Mouse (Mus musculus): Measurements from ENCODE around the gene Rnf145. TPM values are rescaled to one million over a fixed set of nuclear protein-coding genes. Genes with fewer than 3 reads are reported as not detected.

Gene Rnf145
- polyA plus RNA-seq, 3 experiments from 2014 or later = 49.3 to 67.5 (median 63.5) TPM

DNA sequence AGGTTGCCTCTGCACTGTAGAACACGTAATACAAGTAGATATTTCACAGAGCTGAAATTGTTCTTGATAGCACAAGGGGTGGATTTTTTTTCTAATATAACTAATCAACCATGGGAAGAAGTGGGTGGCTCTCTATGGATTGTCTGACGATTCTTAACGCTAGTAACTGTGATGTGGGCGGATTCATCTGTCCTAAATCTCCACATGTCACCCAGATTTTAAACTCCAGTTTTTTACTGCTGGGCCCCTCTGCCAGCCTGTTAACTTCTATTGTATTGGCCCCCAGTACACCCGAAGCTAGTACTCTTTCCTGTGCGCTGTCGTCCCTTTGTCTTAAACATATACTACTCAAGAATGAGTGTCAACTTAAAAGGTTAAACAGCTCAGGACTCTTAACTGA lies 8.4 kb upstream of the Rnf145 start:
- no peak for ATAC-seq

DNA sequence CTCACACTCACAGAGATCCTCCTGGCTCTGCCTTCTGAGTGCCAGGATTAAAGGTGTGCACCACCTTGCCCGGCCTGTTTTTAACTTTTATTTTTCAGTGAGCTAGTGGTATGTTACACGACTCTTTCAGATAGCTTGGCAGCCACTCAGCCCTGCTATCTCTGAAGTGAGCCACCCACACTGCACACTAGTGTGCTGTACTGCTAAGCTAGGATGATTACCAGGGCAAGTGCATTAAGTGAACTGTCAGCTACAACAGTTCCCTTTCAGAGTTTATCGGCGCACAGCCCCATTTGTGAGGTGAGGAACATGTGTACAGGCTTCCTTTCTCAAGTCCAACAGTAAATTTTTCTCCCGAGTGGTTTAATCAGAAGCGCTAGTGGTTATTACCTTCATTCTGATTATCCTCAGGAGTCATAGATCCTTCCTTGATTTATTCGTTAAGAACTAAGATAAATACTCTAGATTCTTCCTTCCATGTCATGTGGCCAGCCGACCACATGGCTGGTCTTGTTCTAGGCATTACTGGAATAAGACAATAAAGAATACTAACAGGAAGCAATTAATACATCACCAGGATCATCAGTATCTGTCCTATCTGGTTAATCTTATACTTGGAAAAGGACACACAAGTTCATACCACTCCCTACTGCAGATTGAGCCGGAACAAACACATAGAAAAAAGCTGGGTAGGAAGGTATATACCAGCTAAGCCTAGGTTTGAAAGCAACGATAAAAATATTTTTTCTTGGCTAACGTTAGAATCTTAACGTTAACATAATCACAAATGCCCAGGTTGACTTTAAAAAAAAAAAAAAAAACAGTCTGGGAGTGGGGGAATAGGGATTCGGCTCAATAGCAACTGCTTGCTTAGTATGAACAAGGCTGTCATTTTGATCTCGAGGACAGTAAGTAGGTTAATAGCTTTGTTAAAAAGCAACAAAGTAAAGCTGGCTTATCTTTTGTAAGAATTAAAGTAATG lies 6.4 kb upstream of the Rnf145 start:
- no peak for ATAC-seq

- ATAC-seq = no peak
Measured at GRCm38 (mm10) chr11:44513026-44513422, 5.7 kb upstream of the Rnf145 start.

GRCm38 (mm10) chr11:44514666-44515065 lies 4.1 kb upstream of the Rnf145 start:
- ATAC-seq = no peak

DNA sequence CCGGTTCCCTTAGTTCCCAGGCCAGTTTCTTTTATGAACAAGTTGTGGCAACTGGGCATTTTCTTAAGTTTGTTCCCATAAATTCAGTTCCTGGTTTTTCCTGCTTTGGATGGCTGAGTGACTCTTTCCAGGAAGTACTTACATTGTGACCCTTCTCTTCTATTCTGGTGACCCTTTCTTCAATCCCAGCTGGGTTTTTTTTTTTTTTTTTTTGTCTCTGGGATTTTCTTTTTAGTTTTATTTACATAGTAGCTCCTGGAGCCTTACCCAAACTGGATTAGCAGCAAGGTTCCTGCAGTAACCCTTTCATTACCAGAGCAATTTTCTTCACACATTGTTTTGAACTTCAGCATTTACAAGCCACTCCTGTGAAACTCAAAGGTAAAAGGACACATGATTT lies 2.4 kb upstream of the Rnf145 start:
- no peak for ATAC-seq

DNA sequence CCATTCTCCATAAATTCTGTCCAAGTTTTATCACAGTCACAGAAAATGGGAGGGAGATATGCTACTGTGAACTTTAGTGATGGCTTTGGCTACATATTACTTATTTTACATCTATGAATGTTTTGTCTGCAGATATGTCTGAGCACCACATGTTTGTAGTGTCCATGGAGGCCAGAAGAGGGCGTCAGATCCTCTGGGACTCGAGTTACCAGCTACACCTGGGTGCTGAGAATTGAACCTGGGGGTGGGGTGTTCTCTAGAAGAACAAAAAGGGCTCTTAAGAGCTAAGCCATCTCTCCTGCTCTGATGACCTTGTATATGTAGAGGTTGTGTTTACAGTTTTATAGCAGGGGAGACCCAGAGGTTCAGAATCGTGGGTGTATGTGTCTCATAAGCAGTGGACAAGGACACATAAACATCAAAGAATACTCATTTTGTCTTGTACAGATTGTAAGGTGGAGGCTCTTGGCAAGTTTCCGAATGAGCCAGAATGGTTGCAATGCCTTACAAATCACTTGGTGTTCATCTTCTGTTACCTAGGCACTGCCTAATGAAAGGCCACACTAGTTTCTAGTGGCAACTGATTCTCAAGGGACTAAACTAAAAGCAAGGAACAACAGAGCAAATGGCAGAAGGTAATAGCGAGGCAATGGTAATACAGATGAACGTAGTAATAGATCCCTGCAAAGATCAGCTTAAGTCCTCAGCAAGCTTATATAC lies 1.0 kb upstream of the Rnf145 start:
- no peak for ATAC-seq

GRCm38 (mm10) chr11:44519096-44519949 lies 559 bp downstream of the Rnf145 start:
- ATAC-seq = no peak

- ATAC-seq = peak; percentile 81
Measured at GRCm38 (mm10) chr11:44519950-44520761, 1.4 kb downstream of the Rnf145 start.

DNA sequence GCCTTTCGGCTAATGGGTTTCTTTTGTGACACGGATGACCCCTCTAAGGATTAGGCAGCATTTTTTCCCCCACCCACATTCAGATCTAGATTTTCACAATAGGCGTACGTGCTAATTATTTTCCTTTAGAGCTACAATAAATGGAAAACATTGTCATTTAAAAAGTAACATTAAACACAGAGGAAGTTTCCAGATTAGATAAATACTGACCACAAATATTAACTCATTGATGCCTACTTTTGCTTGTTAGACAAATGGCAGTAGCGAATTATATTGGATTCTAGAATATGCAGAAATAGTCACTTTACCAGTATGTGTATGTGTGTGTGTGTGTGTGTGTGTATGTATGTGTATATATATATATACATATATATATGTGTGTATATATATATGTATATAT lies 3.8 kb downstream of the Rnf145 start:
- ATAC-seq = no peak

- ATAC-seq = no peak
Measured at GRCm38 (mm10) chr11:44525765-44526164, 7.0 kb downstream of the Rnf145 start.

- ATAC-seq = peak; percentile 45
Measured at GRCm38 (mm10) chr11:44526654-44527263, 8.0 kb downstream of the Rnf145 start.

- ATAC-seq = no peak
Measured at GRCm38 (mm10) chr11:44528560-44529199, 9.9 kb downstream of the Rnf145 start.

- ATAC-seq = peak; percentile 79
Measured at GRCm38 (mm10) chr11:44529200-44529599, 10.4 kb downstream of the Rnf145 start.

DNA sequence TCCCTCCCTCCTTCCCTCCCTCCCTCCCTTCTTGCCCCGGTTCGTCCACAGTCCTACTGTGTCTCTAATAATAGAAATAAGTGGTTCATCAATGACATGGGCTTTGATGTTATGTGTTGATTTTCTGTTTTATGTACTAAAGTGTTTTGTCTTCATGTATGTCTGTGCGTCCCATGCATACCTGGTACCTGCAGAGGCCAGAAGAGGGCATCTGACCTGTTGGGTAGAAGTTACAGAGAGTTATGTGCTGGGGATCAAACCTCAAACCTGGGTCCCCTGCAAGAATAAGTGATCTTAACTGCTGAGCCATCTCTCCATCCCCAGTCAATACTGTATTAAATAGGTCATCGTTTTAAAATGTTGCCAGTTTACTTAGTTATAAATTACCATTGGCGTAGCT lies 11.0 kb downstream of the Rnf145 start:
- ATAC-seq = no peak

- ATAC-seq = no peak
Measured at GRCm38 (mm10) chr11:44530382-44530781, 11.6 kb downstream of the Rnf145 start.

- no peak for ATAC-seq
Measured at GRCm38 (mm10) chr11:44530867-44531266, 12.1 kb downstream of the Rnf145 start.

DNA sequence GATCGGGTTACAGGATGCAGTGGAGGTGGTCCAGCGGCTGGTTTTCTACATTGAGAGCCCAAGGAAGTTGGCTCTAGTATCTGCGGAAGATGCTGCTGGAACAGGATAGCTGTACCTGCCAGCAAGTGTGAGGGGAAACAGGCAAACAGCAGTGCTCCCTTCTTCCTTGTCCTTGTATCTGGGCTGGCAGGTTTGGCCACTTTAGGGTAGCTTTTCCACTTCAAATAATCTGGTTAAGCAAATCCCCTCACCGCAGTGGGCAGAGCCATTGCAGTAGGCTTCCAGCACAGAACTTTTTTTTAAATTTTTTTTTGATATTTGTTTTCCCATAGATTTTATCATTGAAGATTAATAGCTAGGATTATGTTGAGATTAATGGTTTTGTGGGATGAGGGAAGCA lies 12.9 kb downstream of the Rnf145 start:
- no peak for ATAC-seq

DNA sequence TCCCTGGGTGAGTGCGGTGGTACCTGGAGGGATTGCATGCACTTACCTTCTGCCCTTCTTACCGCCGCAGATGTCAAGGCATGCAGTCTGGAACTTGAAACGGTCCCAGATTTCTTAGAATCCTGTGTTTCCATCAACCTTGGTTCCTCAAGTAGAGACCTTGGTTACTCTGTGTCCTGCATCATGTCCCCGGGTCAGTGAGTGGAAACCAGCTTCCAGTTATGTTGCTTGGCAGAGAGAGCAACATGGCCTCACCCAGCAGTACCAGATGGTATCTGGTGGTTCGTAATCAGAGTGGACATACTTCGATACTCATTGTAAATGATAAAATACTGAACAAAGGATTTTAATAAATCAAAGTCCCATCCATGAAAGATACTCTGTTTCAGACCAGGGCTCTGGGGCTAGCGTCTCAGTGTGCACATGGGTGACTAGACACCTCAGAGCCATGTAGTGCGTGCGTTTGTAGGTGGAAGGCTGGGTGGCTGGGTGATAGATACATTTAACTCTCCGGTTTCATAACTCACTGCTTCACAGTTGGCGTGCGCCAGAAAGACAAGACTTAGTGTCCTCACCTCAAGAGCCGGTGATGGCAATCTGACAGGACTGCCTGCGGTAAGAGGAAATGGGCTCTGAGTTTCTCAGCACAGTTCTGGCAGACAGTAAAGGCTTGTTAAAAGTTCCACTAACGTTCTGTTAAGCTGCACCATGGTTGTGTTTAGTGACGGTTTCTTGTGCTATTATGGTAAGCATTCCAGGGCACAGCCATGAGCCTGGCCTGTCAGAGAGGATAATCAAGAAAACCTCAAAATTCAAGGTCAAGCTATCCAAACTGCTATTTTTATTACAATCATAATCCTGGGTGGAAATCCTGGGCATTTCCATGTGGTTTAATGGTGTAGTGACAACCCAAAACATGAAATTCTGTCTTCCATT lies 14.3 kb downstream of the Rnf145 start:
- ATAC-seq = no peak

GRCm38 (mm10) chr11:44534999-44535750 lies 16.4 kb downstream of the Rnf145 start:
- ATAC-seq = no peak
